Mouse (Mus musculus) liver, adult 2 months (tissue): ENCODE measurements at regions not wholly inside any gene's neighbourhood (a gene's known extent, or its start where the extent isn't known, plus 50 kb on each side); places are given as distances from the start of the nearest gene placed in this dataset.

Experiments
- CTCF ChIP-seq: fragments of 200-500 bp; IDR thresholded peaks from 2 replicates; pipeline ENCODE4 v1.5.1; 2011; ENCODE audit warnings: low read depth, low read length, control low read depth
- POLR2A ChIP-seq: fragments of 200-500 bp; IDR thresholded peaks from 2 replicates; pipeline ENCODE4 v1.6.1; 2011; ENCODE audit warnings: low read length, control low read depth; ENCODE audit not compliant: insufficient read depth; ENCODE audit errors: extremely low read depth

DNA sequence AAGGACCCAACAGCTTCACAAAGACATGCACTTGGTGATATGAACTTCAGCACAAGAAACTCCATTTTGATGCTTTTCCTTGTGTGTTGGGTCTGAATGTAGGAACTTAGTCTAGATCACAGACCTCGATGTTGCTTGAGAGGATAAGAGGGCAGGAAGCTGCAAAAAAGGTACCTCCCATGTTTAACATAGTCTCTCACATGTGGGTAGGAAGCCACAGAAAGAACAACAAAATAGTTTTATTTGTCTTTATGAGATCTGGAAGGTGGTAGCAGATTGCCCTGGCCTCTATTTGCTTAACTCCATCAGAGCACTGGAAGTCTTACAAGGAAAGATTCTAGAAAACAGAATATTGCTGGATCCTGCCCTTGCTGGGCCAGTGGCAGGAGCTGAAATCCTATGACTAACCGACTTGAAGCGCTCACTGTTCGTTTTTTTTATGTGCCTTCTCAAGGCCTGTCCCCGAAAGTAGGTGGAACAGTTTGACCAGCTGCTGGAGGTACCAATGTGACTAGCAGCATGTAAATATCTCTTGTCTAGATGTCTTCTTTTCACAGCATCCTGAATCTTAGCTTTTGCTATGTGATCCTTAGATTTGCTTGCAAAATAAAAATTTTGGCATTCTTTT lies 50.1 kb upstream of the Znrf2 start:
- TF ChIP-seq CTCF (no peak), POLR2A (no peak)
